Mouse (Mus musculus) G1E (cell line): ENCODE results near the gene Tmem56. TPM values are rescaled to one million over a fixed set of nuclear protein-coding genes. Genes with fewer than 3 reads are reported as not detected.

Experiments used
- ATAC-seq: 2 replicates; pipeline ENCODE4 v1.8.0; 2016; ENCODE audit warnings: mild to moderate bottlenecking; ENCODE audit not compliant: insufficient number of reproducible peaks, poor library complexity, low FRiP score, severe bottlenecking; ENCODE audit errors: extremely low read depth
- DNase-seq: peaks from one replicate; pipeline ENCODE4 v3.0.0; 2012; ENCODE audit warnings: low spot score
- H3K27me3 ChIP-seq: 2 replicates; pipeline ENCODE4 v1.6.1; 2012; ENCODE audit warnings: mild to moderate bottlenecking, low read length, inconsistent platforms; ENCODE audit not compliant: insufficient read depth
- H3K36me3 ChIP-seq: replicated peaks from 2 replicates; pipeline ENCODE3; 2012; ENCODE audit warnings: mild to moderate bottlenecking, inconsistent platforms
- H3K4me1 ChIP-seq: 2 replicates; pipeline ENCODE4 v1.6.1; 2012; ENCODE audit warnings: low read depth, low read length, inconsistent platforms, mixed read lengths; ENCODE audit not compliant: insufficient read depth
- H3K4me3 ChIP-seq: 2 replicates; pipeline ENCODE4 v1.5.1; 2012; ENCODE audit warnings: low read depth, mild to moderate bottlenecking, inconsistent platforms, low read length, moderate library complexity, mixed read lengths
- H3K9me3 ChIP-seq: replicated peaks from 2 replicates; pipeline ENCODE4 v1.6.1; 2012; ENCODE audit warnings: inconsistent platforms
- CTCF ChIP-seq: IDR thresholded peaks from 2 replicates; pipeline ENCODE4 v1.5.1; 2012; ENCODE audit warnings: low read depth, low read length, inconsistent platforms, mixed read lengths
- GATA1 ChIP-seq: IDR thresholded peaks from 2 replicates; pipeline ENCODE4 v1.6.1; 2012; ENCODE audit warnings: borderline replicate concordance, low read length, inconsistent platforms, mixed read lengths
- GATA2 ChIP-seq: IDR thresholded peaks from 2 replicates; pipeline ENCODE4 v1.6.1; 2012; ENCODE audit warnings: low read depth, low read length, inconsistent platforms, borderline replicate concordance
- POLR2AphosphoS5 ChIP-seq: IDR thresholded peaks from 2 replicates; pipeline ENCODE4 v1.6.1; 2012; ENCODE audit warnings: low read depth, low read length, inconsistent platforms; ENCODE audit not compliant: insufficient replicate concordance
- TAL1 ChIP-seq: conservative IDR thresholded peaks from 2 replicates; pipeline ENCODE4 v1.6.1; 2012; ENCODE audit warnings: low read depth, low read length, inconsistent platforms, mixed read lengths
- polyA plus RNA-seq: library from polyadenylated mRNA; stranded (reverse); fragments of >175 nt; gene quantifications from 2 replicates; pipeline ENCODE4 v1.2.3, GENCODE M21; 2012
- total RNA-seq, 2 experiments: library from RNA; stranded (forward) in 1 of 2; stranded (reverse) in 1 of 2; fragments of 200-1000 nt in 1 of 2; fragments of >200 nt in 1 of 2; fragmentation: Nextera tagmentation in 1 of 2; gene quantifications; 2 replicates each; pipeline ENCODE4 v1.2.3; 2014 to 2017

The Tmem56 gene
- total and polyA plus RNA-seq, 3 experiments: 6.7 to 91.0 (median 34.1) TPM

DNA sequence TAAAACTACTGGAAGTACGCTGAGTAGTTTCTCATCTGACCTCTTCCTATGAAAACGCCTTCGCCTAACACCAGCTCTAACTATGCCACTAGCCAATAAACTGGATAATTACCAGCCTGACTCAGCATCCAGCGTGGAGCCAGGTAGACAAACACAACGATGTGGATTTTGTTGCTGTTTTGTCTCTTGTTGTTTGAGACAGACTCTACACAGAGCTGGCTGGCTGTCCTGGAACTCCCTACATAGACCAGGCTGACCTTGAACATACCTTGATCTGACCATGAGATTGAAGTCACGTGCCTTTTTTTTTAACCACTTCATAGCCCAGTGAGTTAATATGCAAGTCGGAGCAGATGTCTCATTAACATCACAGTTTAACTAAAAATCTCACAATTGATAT lies 27.4 kb downstream of the Tmem56 start:
- no peak for DNase-seq
- no peaks in the 10 kb centered on the region for H3K9me3 ChIP-seq
- H3K27me3 ChIP-seq: no peaks in the 10 kb centered on the region
- no peak for ATAC-seq
- no peak overlapping the region for H3K4me3 ChIP-seq
- H3K4me1 ChIP-seq: peaks cover 75% of the 10 kb centered on the region
- H3K36me3 ChIP-seq: peaks cover 68% of the 10 kb centered on the region
- TF ChIP-seq GATA1 (no peak), TAL1 (no peak)

- Histone ChIP-seq H3K9me3 (no peaks in the 10 kb centered on the region), H3K4me1 (peaks cover 65% of the 10 kb centered on the region), H3K36me3 (peaks cover 75% of the 10 kb centered on the region), H3K27me3 (no peaks in the 10 kb centered on the region), H3K4me3 (no peak overlapping the region)
- ATAC-seq (no peak), DNase-seq (no peak)
- TF ChIP-seq POLR2AphosphoS5 (no peak), GATA1 (no peak), TAL1 (no peak), GATA2 (no peak), CTCF (no peak)
These were observed 32.1 kb downstream of the Tmem56 start for GRCm38 (mm10) chr3:121250576-121251433.

GRCm38 (mm10) chr3:121250048-121250447 lies 32.9 kb downstream of the Tmem56 start:
- Histone ChIP-seq H3K36me3 (peaks cover 68% of the 10 kb centered on the region), H3K4me3 (no peak overlapping the region), H3K9me3 (no peaks in the 10 kb centered on the region), H3K4me1 (peaks cover 60% of the 10 kb centered on the region), H3K27me3 (no peaks in the 10 kb centered on the region)
- ATAC-seq: no peak
- no peak for DNase-seq
- TF ChIP-seq GATA1 (no peak), GATA2 (no peak), CTCF (no peak), POLR2AphosphoS5 (no peak), TAL1 (no peak)

- Histone ChIP-seq H3K4me1 (peaks cover 76% of the 10 kb centered on the region), H3K27me3 (no peaks in the 10 kb centered on the region), H3K4me3 (peak overlapping the region; percentile 30; the same call in 1 of the 2 replicates), H3K9me3 (no peaks in the 10 kb centered on the region), H3K36me3 (peaks cover 50% of the 10 kb centered on the region)
- peak; percentile 98 for ATAC-seq
- DNase-seq: peak; percentile 70
- no peak for TF ChIP-seq CTCF
- peak; percentile 51; the same call in 1 of the 2 replicates for TF ChIP-seq TAL1
- TF ChIP-seq GATA1: no peak
- TF ChIP-seq POLR2AphosphoS5: no peak
- TF ChIP-seq GATA2: peak; percentile 53; the same call in 1 of the 2 replicates
These were observed 40.0 kb downstream of the Tmem56 start for GRCm38 (mm10) chr3:121242941-121243340.

DNA sequence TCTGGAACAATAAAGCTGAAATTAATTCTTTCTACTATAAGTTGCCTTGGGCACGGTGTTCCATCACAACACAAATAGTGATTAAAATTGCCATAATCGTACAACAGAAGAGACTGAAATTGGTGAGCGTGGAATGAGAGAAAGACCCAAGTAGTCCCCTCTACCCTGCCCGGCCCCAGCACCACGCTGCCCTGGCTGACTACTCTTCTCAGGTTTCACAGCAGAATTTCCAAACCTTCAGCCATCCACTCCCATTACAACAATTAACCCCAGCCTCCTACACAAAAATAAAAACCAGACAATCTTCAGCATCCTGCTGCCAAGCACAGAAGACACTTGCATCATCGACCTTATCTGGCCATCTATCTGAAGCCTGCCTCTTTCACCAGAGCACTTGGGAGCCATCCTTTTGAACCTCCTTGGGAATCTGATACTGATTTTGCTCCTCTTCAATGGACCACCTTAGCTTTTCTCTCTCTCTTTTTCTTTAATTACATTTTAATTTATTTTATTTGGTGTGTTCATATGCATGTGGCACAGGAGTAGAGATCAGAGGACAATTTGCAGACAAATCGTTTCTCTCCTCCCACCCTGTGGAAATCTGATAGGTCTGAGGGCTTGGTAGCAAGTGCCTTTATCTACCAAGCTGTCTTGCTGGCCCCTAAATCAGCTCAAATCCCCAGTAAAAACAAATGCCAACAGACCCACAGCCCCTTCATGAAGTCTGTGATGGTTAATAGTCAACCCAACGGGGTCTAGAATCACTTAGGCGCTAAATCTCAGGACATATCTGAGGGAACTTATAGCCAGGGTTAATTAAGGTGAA lies 40.6 kb downstream of the Tmem56 start:
- ATAC-seq: no peak
- no peak for DNase-seq

More for the DNA sequence above, 40.6 kb downstream of the Tmem56 start:
- H3K4me3 ChIP-seq: no peak overlapping the region; the same call in 1 of the 2 replicates
- TF ChIP-seq GATA1 (no peak), TAL1 (no peak; the same call in 1 of the 2 replicates), CTCF (no peak), POLR2AphosphoS5 (no peak), GATA2 (no peak)
- H3K36me3 ChIP-seq: peaks cover 49% of the 10 kb centered on the region
- H3K27me3 ChIP-seq: no peaks in the 10 kb centered on the region
- H3K9me3 ChIP-seq: no peaks in the 10 kb centered on the region
- H3K4me1 ChIP-seq: peaks cover 70% of the 10 kb centered on the region
